Mouse (Mus musculus) ovary, postnatal 10 days (tissue): ENCODE results near the gene Cttnbp2.

Experiments
- DNase-seq: peaks from one replicate; pipeline ENCODE4 v3.0.0; 2022; ENCODE audit warnings: low spot score

The Cttnbp2 gene

DNA sequence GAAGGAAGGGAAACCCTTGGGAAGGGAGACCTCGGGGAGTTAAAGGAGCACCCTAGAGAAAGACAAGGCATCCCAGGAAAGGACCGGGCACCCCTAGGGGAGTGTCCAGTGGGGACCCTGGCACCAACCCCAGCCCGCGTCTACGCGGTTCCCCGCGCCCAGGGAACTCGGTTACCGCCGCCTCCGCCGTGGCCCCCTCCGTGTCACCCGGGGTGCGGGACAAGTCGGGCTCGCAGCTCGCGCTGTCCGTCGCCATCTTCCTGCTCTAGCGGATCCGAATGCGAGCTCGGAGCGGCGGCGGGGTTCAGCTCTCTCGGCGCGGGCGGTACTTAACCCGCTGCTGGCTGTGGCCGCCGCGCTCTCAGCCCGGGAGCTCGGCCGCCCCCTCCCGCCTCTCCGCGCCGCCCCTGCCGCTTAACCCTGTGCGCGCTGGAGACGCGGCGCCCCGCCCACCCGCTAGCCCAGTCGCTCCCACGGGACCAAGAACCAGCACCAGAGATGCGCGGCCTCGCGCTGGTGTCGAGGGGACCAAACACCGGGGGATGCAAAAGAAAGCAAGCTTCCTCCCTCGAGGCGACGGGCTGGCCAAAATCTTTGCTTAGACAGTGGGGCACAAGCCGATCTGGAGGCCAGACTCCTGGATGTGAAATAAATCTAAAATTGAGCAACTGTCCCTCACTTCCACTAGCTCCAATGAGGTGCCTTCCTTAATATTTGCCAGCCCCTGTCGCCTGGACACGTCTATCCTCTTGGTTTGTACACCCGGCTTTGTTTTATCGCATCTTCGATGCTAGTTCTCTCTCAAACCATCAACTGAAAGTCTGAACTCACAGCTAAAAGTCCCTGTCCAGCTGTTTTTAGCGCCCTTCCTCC, at the start of gene Cttnbp2:
Cttnbp2 (minus strand) TSS at position 364 of the 873 bp plus-strand sequence.
- peak; percentile 68 for DNase-seq

DNA sequence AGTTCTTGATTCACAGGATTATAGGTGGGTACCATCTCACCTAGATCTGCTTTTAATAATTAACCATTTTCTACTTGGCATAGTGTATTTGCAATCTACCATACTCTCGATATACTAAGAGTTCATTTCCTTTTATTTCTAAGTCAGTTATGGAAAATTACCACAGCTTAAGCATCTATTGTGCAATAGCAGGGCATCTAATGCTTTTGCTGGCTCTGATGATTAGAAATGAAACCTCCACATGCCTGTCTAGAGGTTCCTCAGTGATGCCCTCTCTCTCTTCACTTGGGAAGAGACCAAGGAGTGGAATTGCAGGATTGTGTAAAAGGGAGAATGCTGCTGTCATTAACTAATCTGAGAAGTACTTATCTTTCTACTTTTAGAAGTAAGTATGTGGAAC, 44.4 kb upstream of the Cttnbp2 start:
- no peak for DNase-seq

DNA sequence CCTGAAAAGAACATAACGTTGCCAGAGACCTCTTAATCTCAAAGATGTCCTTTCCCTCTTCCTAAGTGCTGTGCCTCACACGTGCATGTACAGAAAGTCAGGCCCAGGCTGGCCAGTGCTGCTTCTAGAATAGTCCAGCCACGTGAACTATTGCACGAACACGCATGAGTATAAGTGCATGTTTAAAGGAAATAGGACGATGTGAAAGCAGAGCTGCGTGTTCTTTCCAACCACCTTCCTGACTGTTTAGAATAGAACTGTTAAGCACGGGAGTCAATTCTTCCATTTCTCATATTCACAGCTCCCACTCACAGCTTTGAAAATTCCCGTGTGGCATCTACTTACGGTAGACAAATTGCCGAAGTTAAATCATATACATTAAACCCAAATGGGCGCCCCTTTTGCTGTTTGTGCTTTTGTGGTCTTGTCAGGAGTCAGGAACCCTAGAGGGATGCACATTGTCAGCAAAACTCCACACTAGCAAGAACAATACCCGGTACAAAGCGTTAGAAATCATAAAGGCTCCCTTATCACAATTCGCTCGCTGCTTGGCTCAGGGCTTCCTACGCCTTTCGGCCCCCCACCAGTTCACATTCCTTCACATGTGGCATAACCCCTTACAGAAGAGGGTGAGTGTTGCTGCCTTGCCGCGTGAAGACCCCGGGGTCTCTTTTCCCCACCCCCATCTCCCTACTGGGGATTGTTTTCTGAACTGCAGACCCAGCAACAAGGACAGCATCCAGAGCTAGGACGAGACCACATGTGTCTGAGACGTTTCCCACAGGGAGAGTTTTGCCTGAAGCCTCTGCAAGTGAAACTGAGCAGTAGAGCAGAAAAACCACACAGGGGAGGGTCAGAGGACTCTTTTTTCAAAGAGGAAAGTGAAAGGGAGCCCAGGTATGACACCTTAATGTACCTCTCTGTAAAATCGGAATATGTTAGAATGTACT, 33.1 kb upstream of the Cttnbp2 start:
- DNase-seq = no peak

DNA sequence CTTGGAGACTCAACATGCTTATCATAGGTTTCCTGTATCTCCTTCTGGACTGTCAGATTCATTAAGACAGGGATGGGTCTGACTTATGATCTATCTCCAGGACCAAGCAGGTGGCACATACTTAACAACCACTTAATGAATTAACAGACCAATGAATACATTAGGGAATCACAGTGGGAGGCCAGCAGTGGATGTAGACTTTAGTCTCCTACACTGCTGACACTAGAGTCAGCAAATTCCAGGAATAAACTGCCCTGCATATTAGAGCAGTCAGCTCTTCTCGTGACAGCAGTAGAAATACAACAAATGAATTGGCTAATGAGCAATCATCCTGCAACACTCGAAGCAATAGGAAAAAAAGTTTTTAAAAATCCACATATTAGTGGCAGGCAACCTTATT, 29.2 kb upstream of the Cttnbp2 start:
- no peak for DNase-seq

DNA sequence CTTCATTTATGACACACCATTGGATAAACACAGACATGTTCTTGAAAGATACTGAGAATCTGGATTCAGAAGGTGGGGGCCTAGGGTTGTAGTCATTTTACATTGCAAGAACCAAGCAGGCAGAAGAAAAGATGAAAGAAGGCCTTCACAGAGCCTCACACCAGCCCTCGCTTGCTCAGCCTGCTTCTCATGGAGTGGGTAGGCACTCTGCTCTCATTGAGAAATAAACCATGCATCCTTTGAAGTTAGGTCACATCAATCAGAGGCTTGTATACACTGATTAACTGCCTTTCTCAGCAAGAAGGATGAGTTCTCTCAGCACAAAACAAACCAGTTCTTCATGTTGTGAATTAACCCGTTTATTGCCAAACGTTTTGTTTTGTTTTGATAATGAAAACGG, 25.8 kb upstream of the Cttnbp2 start:
- no peak for DNase-seq

DNA sequence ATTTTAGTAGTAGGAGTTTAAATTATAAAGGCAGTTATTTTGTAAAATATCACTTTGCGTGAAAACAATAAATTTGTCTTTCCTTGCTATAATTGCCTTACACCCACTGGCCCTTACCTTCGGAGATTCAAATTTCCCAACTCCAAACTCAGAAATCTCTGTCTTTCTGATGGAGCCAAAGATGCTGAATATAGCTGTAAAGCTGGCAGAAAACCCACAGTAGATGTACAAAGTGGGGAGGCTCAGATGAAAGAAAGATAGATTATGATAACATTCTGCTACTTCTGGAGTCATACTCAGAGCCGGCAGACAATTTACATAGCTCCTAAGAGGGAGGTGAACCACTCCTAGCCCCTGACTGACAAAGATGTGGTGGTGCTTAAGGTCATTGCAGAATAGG, 15.8 kb upstream of the Cttnbp2 start:
- DNase-seq = no peak

DNA sequence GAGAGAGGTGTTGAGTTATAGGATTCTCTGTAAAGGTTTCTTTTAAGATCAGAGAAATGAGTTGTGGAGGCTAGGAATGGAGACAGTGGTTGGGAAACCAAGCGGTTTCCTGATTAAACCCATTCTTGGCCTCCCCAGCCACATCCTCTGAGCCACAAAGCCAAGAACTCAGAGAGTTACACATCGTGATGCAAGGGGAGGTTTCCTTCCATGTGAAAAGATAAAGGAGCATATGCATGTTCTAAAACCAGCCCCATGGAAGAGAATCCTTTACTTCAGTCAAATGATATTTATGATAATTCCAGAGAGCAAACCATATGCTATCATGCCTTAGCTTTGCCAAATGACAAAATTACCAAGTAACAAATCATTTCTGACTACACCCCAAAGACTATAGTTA, 3.0 kb upstream of the Cttnbp2 start:
- no peak for DNase-seq

DNA sequence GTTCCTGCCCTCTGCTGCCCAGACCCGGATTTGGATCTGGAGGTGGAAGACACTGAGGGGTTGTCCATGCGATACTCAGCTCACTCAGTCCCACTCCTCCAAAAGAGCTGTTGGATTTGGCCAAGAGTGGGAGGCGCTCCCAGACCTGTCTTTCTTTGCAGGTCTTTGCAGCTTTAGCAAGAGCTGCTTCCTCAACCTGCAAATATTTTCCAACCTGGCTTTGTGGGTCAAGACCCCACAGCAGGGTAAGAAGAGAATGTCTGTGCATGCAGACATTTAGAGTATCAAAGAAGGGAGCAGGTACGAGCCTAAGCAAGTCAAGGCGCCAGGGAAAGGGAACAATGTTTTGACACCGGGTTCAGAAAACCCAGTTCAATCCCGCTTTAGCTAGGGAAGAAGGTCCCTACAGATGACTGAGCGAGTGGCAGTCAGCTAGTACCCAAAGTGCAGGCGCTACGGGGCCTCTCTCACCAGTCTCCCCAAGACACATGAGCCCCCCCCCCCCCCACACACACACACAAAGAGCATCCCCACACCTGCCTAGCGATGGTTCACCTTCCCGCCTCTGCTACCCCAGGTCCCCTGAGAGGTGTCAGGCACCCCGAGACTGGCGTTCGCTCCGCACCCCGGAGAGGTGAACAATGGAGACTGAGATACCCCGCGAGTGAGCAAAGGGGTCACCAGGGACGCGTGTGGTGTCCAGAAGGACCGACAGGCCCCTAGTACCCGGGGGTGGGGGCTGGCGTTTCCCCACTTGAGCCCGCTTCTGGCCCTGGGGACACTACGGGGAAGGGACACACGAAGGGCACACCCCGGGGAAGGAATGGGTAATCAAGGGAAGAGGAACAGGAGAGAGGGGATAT, 801 bp downstream of the Cttnbp2 start:
- no peak for DNase-seq

DNA sequence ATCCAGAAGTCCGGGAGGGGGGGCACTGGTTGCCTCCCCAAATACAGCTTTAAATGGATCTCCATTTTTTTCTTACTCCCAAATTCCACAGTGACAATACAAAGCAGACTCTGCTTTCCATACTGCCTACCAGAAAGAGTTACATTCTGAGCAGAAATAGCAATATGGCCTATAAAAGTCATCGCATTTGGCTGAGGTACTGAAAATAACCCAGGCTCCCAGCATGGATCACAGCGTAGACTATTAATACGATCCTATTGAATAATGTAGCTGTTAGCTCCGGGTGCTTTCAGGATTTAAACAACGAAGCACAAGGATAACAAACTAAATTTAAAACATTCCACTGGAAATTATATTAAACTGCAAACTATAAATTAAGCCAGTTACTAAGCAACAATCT, 2.8 kb downstream of the Cttnbp2 start:
- no peak for DNase-seq

DNA sequence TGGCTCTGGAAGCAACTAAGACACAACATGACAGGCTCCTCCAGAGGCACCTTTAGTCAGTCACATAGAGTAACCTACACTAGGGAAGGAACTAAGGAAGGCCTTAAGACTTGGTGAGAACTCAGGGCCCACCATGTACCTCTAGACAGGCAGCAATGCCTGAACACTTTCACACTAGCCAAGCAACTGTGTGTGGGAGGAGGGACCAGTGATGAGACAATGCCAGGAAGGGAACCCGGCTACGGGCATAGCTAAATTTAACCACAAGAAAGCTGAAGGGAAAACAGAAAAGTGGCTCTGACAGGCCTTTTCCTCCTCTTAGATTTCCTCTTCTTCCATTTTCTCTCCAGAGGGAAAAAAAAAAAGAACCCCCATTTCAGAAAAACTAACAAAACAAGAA, 6.6 kb downstream of the Cttnbp2 start:
- no peak for DNase-seq

DNA sequence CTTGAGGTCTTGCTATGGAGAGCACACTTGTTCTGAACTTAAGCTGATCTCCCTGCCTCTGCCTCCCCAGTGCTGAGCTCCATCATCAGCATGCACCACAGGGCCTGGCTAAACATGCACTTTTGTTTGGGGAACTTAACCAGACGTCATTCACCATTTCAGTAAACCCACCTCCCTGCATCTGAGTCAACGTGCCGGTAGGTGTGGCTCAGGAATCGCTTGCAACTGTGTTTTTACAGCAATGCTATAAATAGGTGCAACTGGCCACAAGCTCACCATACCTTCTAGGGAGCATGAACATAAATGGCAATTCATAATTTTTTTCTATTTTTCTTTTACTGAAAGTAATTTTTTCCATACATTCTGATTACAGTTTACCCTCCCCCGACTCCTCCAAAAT, 14.8 kb downstream of the Cttnbp2 start:
- no peak for DNase-seq

DNA sequence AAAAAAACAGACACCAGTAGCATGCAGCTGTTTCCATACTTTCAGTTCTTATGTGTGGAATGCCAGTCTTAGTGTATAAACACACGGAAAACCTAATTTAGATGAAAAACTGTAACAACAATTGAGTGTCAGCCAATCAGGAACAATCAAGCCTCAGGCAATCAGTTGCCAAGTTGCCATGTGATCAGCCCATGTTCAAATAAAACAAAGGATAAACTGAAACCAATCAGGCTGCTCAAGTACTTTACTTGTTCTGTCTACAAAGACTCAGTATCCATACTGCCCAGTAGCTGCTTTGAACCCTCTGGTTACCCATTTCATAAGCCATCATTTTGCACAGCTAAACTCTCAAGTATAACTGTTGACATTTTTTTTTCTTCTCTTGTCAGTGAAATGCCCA, 21.7 kb downstream of the Cttnbp2 start:
- DNase-seq = no peak

DNA sequence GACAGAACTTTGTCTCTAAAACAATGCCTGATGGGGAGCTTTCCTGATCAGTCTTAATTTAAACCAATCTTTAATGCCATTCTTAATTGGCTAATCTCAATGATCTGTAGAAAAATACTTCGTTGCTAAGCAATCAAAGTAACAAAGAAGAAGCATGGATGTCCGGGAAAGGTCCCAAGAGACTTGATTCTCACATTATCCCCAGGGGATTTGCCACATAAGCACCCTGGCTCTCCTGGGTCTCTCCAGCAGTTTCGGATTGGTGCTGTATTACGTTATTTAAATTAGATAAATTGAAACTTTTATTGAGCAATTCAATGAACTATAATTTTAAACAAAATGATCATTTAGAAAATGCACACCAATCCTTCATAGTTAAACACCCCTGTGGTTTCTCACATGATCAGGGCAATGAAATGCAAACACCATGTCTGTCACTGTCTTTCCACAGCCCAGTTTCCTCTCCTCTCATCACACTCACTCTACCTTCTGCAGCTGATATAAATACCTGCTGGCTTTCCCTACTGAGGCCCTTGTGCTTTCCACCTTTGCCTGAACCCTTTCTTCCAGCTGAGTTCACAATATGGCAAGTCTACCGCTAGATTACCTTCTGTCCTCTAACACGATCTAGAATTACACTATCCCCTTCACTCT, 22.3 kb downstream of the Cttnbp2 start:
- DNase-seq = no peak

DNA sequence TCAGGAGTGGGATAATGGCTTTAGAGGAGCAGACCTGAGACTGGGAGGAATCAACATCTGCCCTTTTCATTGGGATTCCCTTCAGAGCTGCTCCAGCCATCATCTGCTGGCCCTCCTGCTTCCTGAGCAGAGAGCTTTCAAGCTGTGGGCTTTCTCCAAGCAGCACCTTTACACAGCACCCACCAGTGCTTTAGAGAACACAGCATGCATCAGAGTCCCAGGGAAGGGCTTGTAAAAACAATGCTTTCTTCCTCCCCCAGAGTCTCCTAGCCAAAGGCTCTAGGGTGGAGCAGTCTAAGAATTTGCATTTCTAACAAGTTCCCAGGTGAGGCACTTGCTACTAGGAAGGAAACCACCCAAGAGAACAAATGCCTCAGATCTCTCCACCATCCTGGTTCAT, 29.6 kb downstream of the Cttnbp2 start:
- no peak for DNase-seq

DNA sequence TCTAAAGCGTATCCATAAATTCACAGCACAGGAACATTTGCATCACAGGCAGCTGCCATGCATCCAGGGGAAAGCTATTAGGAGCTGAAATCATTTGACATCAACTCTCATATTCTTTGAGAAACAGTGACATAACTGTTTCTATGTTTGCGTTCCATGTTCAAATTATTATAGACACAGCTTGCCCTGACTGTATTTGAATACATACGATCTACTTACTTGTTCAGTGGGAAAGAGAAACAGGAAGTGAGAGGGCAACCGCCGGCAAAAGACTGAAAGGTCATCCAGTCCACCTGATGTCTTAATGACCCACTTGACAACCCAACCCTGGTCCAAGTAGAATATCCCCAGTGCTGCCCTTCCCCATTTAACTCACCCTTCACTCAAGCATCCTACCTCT, 30.6 kb downstream of the Cttnbp2 start:
- DNase-seq = no peak

DNA sequence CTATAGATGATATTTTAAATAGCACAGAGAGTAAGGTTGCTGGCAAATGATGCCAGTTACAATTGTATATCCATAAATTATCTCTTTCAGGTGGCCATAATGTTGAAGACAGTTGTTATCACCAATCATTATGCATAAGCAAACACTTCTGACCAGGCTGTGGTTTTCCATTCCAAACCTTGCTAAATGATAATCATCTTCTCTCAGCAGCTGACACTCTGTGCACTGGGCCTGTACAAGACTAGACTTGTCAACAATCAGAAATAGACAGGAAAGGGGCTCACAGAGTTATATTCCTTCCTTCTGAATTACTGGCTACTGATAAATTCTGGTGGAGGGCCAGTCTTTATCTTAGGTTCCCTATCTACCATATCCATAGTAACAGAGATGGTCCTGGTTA, 32.1 kb downstream of the Cttnbp2 start:
- DNase-seq = no peak

DNA sequence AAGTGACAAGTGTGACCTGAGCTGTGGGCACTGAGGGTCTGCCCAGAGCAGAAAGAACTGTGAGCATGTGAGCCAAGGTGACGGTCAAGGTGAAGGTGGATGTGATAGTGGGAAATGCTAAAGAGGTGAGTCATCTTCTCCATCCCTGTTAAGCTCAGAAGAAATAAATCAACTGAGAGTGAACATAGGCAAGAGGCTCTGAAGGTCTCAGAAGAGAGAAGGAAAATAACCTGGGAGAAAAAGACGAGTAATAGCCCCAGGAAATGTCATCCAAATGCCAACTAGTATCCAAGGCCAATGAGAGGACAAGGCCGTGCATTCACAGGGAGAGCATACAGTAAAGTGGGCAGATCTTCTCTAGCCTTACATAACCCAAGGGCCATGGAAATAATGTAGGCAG, 32.9 kb downstream of the Cttnbp2 start:
- DNase-seq = no peak

DNA sequence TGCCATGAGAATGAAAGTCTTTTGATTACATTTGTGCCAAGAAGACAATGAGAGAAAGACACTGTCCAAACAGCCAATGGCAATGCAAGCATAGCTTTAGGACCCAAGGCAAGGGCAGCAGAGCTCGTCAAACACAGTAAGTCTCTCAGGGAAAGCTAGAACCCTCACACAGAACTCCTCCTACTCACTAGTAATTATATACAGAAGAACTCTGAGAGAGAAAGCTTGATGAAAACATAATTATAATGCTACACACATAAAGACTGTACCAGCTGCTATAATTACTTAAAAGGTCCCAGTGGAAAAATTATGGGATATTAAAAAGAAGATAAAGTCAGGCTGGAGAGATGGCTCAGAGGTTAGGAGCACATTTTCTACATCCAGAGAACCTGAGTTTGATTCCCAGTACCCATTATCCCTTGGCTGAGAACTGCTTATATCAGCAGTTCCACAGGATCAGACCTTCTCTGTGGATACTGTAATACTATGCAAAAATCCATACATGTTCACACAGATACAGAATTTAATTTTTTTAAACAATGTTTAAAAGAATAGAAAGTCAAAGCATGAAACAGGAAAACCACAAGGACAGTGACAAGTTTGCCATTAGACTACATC, 37.2 kb downstream of the Cttnbp2 start:
- DNase-seq = no peak

DNA sequence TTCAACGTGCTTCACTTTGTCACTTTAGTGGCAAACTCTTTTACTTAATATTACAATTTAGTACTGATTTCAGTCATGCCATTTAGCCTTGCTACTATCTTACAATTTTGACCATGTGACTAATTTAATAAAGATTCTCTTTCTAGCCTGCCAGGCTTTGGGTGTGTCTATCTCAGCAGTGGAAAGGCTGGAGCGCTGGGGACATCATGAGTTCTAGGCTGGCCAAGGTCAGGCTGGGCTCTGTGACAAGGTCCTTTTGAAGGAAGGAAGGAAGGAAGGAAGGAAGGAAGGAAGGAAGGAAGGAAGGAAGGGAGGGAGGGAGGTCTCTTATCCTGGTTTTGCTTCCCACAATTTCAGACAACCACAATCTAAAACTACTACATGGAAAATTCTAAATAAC, 39.7 kb downstream of the Cttnbp2 start:
- no peak for DNase-seq

DNA sequence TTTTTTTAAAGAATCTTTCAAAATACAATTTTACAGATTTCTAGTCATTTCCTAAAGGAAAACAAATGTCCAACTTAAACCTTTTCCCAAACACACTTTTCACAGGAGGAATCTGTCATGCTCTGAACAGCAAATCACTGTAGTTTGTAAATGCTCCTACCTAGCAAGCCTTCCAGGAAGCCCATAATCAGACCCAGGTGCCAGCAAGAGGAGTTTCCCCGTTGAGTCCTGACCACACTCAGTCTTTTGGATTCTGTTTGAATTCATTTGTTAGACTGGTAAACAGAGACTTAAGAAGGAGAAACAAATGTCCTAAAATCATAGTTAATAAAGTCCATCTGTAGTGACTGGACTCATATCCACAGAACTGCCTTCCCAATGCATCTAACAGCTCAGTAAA, 40.1 kb downstream of the Cttnbp2 start:
- no peak for DNase-seq

DNA sequence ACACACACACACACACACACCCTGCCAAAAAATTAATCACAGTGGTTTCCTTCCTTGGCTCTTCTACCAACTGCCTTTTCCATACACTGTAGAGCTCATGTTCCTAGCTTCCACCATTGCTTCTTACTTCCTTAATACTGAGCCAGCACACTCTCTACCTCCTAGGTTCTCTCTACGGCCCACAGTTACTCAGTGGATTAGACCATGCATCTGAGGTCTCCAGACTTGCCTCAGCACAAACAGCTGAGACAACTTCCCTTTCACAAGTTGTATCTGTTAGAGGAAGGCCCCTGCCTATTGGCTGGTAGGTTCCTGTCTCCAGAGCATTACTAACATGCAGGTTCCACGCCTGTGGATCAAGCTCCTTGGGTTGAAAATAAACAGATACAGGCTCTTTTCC, 45.4 kb downstream of the Cttnbp2 start:
- no peak for DNase-seq
